Mouse (Mus musculus) testis, adult 2 months (tissue): ENCODE data around the gene Zc3h12a. TPM values are rescaled to one million over a fixed set of nuclear protein-coding genes. Genes with fewer than 3 reads are reported as not detected.
A peak's percentile ranks its signal among the peaks of the same experiment; 100 is the strongest.

Source experiments
- H3K27ac ChIP-seq: fragments of 200-500 bp; 2 replicates; pipeline ENCODE4 v1.5.1; 2012; ENCODE audit warnings: low read depth, low read length; ENCODE audit not compliant: control insufficient read depth, insufficient read depth
- H3K27me3 ChIP-seq: fragments of 200-500 bp; 2 replicates; pipeline ENCODE4 v1.6.1; 2012; ENCODE audit warnings: mild to moderate bottlenecking, low read length, moderate library complexity; ENCODE audit not compliant: control insufficient read depth, insufficient read depth
- H3K36me3 ChIP-seq: fragments of 200-500 bp; 2 replicates; pipeline ENCODE4 v1.6.1; 2012; ENCODE audit warnings: mild to moderate bottlenecking, low read length; ENCODE audit not compliant: control insufficient read depth, insufficient read depth
- H3K4me1 ChIP-seq: fragments of 200-500 bp; 2 replicates; pipeline ENCODE4 v1.6.1; 2012; ENCODE audit warnings: low read length; ENCODE audit not compliant: control insufficient read depth, insufficient read depth
- H3K4me3 ChIP-seq: fragments of 200-500 bp; 2 replicates; pipeline ENCODE4 v1.5.1; 2012; ENCODE audit warnings: low read depth, mild to moderate bottlenecking, low read length, moderate library complexity, mixed read lengths; ENCODE audit not compliant: control insufficient read depth
- CTCF ChIP-seq: fragments of 200-500 bp; IDR thresholded peaks from 2 replicates; pipeline ENCODE4 v1.5.1; 2012; ENCODE audit warnings: low read depth, mild to moderate bottlenecking, inconsistent platforms, low read length, moderate library complexity; ENCODE audit not compliant: control insufficient read depth, insufficient read depth, insufficient replicate concordance
- POLR2A ChIP-seq: fragments of 200-500 bp; IDR thresholded peaks from 2 replicates; pipeline ENCODE4 v1.6.1; 2012; ENCODE audit warnings: low read depth, mild to moderate bottlenecking, inconsistent platforms, low read length, moderate library complexity; ENCODE audit not compliant: control insufficient read depth
- polyA plus RNA-seq: library from polyadenylated mRNA; depleted of rRNA; stranded (reverse); fragments of >200 nt; gene quantifications from 2 replicates; pipeline ENCODE4 v1.2.3, GENCODE M21; 2012

The Zc3h12a gene
- polyA plus RNA-seq, 1 experiment, result 1.4 TPM

DNA sequence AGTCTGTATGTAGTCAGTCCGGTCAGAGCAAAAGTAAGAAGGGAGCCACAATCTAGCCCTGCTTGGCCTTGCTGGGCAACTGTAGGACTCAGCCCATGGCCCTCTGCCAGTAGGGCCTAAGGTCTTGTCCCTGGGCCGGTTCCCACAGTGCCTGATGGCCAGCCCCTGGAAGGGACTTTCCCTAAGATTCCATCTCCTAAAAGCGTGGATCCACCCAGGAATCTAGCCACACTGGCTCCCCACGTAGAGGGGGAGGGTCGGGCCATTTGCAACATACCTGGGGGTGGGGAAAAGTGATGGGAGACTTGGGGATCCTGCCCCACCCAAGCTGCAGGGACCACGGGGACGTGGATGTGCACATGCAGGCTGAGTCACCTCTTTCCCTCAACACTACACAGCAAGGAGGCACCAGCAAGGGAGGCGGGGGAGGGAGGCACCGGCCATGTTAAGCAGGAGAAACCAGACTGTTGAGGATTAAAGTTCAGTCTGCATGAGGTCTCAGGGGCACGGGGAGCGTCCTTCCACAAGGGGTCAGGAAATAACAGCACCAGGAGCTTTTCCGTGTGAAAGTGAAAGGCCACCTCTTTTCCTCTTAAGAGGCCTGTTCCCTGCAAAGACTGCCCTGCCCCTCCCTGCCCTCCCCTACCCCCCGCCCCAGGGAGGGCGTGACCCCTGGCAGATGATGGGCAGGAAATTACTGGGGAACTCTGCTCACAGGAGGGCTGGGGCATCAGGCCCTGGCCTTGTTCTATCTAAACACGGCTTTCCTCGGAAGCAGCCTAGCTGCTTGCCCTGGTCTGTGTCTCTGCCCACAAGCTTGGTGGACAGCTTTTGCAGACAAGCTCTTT is 5.0 kb downstream of the Zc3h12a start:
- H3K4me1 ChIP-seq, result peaks cover 13% of the 10 kb centered on the region
- H3K36me3 ChIP-seq, result no peaks in the 10 kb centered on the region
- TF ChIP-seq POLR2A (no peak), CTCF (no peak)
- no peaks in the 10 kb centered on the region for H3K27me3 ChIP-seq
- no peak overlapping the region for H3K4me3 ChIP-seq
- no peak overlapping the region for H3K27ac ChIP-seq

DNA sequence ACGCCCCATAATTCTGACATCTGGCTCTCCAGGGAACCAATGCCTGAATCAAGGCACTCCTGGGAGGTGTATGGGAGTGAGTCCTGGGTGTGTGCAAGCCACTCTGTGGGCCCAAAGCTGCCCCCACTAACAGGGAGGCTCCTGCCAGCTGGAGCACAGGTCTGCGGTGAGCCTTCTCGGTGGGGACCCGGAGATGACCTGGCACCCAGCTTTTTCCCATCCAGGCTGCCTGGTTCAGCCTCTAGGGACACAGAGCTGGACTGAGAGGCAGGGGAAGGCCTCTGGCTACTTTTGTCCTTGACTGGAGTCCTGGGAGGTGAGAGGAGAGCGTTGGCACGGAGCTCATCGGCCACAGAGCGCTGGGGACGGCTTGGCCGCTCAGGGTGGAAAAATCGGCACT is 7.9 kb downstream of the Zc3h12a start:
- Histone ChIP-seq H3K4me1 (peaks cover 6% of the 10 kb centered on the region), H3K4me3 (no peak overlapping the region), H3K27me3 (no peaks in the 10 kb centered on the region), H3K27ac (no peak overlapping the region), H3K36me3 (no peaks in the 10 kb centered on the region)
- no peak for TF ChIP-seq CTCF
- no peak for TF ChIP-seq POLR2A

DNA sequence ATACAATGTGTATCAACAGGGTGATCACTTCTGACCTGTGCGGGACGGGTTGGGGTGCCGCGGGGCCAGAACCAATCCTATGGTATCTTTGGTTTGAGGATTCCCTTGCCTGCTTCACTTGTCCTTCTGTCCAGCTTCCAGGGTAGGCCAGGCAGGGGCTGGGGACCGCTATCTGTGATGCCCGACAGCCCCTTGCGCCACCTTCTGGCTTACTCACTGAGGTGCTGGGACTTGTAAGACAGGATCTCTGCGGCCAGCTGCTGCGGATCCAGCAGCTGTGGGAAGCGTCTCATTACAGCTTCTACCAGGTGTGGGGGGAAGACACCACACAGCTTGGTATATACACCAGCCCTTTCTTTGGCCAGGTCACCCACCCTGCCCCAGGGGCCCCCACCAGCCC is 8.6 kb downstream of the Zc3h12a start:
- Histone ChIP-seq H3K4me1 (peaks cover 6% of the 10 kb centered on the region), H3K36me3 (no peaks in the 10 kb centered on the region; the same call in 1 of the 2 replicates), H3K27ac (no peak overlapping the region), H3K4me3 (no peak overlapping the region), H3K27me3 (no peaks in the 10 kb centered on the region)
- TF ChIP-seq POLR2A (no peak), CTCF (no peak)

DNA sequence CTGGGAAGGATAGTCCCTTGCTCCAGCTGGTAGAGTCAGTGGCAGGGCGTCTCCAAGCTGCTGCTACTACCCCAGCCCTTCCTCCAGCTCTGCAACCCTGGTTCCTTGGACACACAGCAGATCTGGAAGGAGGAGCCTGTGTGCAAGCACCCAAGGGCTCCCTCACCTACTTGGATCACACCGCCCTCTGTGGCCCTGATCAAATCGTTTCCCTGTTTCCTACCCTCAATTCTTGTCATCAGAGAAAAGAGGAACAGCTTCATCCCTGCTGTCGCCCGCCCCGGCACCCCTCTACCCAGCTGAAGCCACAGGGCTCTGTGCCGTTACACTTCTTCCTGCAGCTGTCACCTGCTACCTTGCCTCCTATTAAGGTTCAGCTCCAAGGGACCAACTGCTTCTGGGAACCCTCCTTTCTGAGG is 9.7 kb downstream of the Zc3h12a start:
- no peaks in the 10 kb centered on the region; the same call in 1 of the 2 replicates for H3K36me3 ChIP-seq
- TF ChIP-seq CTCF (no peak), POLR2A (no peak)
- H3K27me3 ChIP-seq, result no peaks in the 10 kb centered on the region
- peaks cover 3% of the 10 kb centered on the region for H3K4me1 ChIP-seq
- no peak overlapping the region for H3K4me3 ChIP-seq
- peak overlapping the region; percentile 22; the same call in 1 of the 2 replicates for H3K27ac ChIP-seq

DNA sequence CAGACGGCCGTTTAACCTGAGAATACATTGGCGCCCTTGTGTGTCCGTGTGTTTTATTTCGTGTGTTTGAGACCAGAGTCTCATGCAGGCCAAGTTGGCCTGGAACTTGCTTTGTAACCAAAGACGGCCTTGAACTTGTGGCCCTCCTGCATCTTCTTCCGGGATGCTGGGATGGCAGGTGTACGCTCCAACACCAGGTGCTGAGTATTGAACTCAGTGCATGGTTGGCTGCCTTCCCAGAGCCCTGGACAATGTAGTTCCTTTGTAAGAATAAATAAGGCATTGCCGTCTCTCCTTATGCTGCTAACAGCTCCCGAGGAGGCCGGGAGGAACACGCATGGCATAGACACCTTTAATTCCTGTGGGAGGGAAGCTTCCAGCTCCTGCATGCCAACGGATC is 10.7 kb downstream of the Zc3h12a start:
- TF ChIP-seq POLR2A (no peak), CTCF (no peak)
- H3K36me3 ChIP-seq, result no peaks in the 10 kb centered on the region; the same call in 1 of the 2 replicates
- H3K27ac ChIP-seq, result no peak overlapping the region
- no peaks in the 10 kb centered on the region for H3K27me3 ChIP-seq
- H3K4me1 ChIP-seq, result peaks cover 3% of the 10 kb centered on the region
- no peak overlapping the region for H3K4me3 ChIP-seq

DNA sequence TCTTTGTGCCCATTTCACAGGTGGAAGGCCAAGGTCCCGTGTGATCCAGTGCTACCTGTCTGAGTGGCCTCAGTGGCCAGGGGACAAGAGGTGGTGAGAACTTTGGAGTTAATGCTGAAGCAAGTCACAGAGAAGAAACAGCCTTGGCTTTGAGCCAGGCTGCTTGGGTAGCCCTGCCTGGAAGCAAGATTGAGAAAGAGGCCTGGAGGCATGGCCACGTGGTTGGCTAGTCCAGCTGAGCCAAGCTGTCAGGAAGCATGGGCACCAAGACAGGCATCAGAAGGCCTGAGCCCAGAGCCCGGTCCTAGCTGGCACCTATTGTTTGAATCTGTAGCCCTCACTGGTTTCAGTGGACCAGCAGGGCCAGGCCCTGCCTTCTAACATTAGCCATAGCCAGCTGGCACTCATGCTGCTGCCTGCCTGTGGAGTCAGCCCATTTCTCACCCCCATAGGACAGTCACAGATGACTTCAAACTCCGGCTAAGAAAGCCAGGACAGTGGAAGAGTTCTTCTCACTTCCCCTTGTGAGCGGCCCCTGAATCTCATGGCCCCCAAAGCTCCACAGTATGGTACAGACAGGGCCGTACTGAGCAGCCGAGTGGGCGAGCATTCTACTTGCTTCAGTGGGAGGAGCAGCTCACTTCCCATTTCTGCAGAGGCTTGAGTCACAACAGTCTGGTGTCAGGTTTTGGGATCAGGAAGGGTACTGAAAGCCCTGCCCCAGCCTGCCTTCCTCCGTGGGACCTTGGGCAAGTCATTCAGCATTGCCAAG is 11.4 kb downstream of the Zc3h12a start:
- no peaks in the 10 kb centered on the region; the same call in 1 of the 2 replicates for H3K36me3 ChIP-seq
- H3K4me1 ChIP-seq, result peaks cover 3% of the 10 kb centered on the region
- no peaks in the 10 kb centered on the region for H3K27me3 ChIP-seq
- no peak for TF ChIP-seq POLR2A
- no peak for TF ChIP-seq CTCF
- H3K4me3 ChIP-seq, result no peak overlapping the region
- peak overlapping the region; percentile 47 for H3K27ac ChIP-seq

DNA sequence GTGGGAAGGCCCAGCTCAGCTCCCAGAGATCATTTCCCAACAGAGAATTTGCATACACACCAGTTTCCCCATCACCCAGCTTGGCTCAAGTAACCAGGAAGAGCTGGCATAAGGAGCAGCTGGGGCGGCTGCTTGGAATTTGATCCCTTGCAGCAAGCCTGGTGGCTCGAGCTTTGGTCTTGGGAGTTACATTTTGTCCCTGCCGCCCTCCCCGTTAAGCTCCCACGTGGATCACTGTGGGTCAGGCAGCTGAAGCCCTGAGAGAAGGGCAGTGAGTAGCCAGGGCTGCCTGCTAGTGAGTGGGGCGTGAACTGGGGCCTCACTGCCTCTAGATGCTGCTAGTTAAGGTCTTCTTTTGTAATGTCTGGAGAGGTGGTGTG is 11.9 kb downstream of the Zc3h12a start:
- Histone ChIP-seq H3K27ac (peak overlapping the region; percentile 47; the same call in 1 of the 2 replicates), H3K4me1 (peaks cover 3% of the 10 kb centered on the region)

More for the DNA sequence above, 11.9 kb downstream of the Zc3h12a start:
- H3K36me3 ChIP-seq, result no peaks in the 10 kb centered on the region; the same call in 1 of the 2 replicates
- no peak overlapping the region for H3K4me3 ChIP-seq
- H3K27me3 ChIP-seq, result no peaks in the 10 kb centered on the region
- TF ChIP-seq CTCF, result no peak
- TF ChIP-seq POLR2A, result no peak
